Mouse (Mus musculus): ENCODE measurements at regions not wholly inside any gene's neighbourhood (a gene's known extent, or its start where the extent isn't known, plus 50 kb on each side); places are given as distances from the start of the nearest gene placed in this dataset.

DNA sequence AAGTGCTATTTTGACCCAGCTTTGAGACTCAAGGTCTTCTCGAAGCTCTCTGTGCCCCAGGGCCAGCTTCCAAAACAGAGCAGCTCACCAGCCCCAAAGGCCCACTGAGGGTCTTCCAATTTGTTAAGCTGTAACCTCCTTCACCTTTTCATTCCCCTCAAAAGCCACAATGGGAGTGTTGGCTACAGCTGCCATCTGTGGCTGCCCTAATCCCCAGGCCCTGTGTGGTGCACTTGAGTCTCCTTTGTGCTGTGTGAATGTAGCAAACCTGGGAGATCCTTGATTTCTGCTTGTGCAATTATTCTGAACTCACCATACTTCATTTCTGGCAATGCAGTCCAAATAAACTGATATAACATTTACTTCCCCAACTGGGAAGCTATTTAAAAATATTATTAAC, 287.8 kb downstream of the Wdr20rt start:
- Histone ChIP-seq H3K4me1 (ENCODE audit: control insufficient read depth, insufficient read depth, low read length) (no peaks in the 10 kb centered on the region), H3K27ac (ENCODE audit: insufficient read depth, low read length) (no peak overlapping the region), H3K4me3 (ENCODE audit: insufficient read depth, low read length) (no peak overlapping the region)
- no peak for TF ChIP-seq CTCF (IDR thresholded peaks at IDR 0.05; ENCODE audit: extremely low read depth, insufficient read depth, low read length)

DNA sequence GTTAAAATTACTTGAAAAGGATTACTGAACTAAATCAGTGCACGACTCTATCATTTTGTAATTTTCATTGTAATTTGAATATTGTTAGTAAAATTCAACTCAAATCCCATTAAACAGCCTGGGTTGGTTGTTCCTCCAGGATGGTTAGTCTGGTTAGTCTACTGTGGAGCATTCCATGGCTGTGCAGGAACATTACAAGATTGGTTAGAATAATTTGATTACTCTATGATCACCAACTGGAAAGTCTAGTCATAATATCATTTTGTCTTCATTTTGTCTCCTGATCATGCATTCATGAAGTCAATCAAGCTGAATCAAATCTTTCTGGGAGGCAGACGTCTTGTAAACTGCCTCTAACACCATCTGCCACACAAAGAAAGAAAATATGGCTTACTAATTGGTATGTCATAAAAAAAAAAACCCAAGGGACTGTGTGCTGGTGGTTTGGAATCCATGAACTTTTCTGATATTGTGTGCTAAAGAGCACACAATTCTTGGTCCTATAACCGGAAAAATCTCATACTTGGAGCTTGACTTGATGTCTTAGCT, 308.9 kb downstream of the Wdr20rt start:
- Histone ChIP-seq H3K4me3 (ENCODE audit: insufficient read depth, low read length) (no peak overlapping the region), H3K4me1 (ENCODE audit: control insufficient read depth, insufficient read depth, low read length) (no peaks in the 10 kb centered on the region), H3K27ac (ENCODE audit: insufficient read depth, low read length) (no peak overlapping the region)
- no peak for TF ChIP-seq POLR2A (IDR thresholded peaks at IDR 0.05; ENCODE audit: extremely low read depth, insufficient read depth, low read length)
- TF ChIP-seq CTCF (IDR thresholded peaks at IDR 0.05; ENCODE audit: extremely low read depth, insufficient read depth, low read length) = no peak

DNA sequence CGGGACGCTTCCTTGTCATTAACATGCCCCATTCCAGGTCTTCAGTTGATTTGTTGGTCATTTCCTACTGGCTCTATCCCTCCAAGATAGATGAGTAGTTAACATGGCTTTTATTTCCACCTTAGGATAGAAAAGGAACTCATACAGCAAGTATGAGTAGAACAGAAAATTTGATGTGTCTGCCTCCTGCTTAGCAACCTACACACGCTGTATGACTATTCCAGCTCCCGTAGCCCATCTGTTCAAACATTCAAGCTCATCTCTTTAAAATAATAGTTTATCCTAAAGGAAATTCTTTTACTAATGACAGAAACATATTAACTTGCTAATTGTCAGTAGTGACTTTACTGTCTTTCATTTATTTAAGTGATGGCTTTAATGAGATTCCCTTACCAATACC, 323.0 kb downstream of the Wdr20rt start:
- no peak for TF ChIP-seq CTCF (IDR thresholded peaks at IDR 0.05; ENCODE audit: extremely low read depth, insufficient read depth, low read length)
- Histone ChIP-seq H3K4me3 (ENCODE audit: insufficient read depth, low read length) (no peak overlapping the region), H3K4me1 (ENCODE audit: control insufficient read depth, insufficient read depth, low read length) (no peaks in the 10 kb centered on the region), H3K27ac (ENCODE audit: insufficient read depth, low read length) (no peak overlapping the region)

DNA sequence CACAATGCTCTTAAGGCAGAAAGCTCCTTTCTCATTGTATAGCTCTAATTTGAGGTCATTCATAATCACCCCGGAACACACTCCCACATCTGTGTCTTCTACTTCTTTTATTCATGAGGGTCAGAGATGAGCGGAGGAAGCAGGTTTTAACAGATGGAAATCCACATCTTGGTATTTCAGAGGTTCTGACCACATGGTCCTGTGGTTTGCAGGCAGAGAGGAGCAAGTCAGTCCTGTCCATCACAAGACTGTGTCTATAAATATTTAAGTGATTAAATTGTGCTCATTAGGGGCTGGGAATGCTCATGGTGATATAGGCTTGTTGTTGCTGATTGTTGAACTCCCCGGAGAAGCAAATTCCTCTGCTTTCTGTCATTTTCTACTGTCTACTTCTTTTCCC, 326.9 kb downstream of the Wdr20rt start:
- Histone ChIP-seq H3K4me3 (ENCODE audit: insufficient read depth, low read length) (no peak overlapping the region), H3K4me1 (ENCODE audit: control insufficient read depth, insufficient read depth, low read length) (no peaks in the 10 kb centered on the region), H3K27ac (ENCODE audit: insufficient read depth, low read length) (no peak overlapping the region)
- no peak for TF ChIP-seq CTCF (IDR thresholded peaks at IDR 0.05; ENCODE audit: extremely low read depth, insufficient read depth, low read length)

DNA sequence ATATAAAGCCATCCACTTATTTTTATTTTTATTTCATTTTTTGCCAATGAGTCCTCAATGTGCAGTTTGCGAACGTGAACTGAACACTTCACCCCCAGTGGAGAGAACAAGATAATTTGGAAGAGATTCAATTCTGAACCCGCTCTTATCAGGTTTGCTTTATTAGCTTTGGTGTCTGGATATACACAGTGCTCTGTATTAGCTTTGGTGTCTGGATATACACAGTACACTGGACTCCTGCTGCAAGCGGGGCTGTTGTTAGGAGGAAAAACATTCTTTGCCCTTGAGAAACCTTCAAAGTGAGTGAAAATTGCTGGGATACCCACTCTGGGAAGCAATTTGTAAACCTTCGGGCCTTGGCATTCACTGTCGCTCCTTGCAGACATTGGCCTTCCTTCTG, 333.7 kb downstream of the Wdr20rt start:
- Histone ChIP-seq H3K4me1 (ENCODE audit: control insufficient read depth, insufficient read depth, low read length) (no peaks in the 10 kb centered on the region), H3K27ac (ENCODE audit: insufficient read depth, low read length) (no peak overlapping the region), H3K4me3 (ENCODE audit: insufficient read depth, low read length) (no peak overlapping the region)
- TF ChIP-seq POLR2A (IDR thresholded peaks at IDR 0.05; ENCODE audit: extremely low read depth, insufficient read depth, low read length) (no peak), CTCF (IDR thresholded peaks at IDR 0.05; ENCODE audit: extremely low read depth, insufficient read depth, low read length) (no peak)

DNA sequence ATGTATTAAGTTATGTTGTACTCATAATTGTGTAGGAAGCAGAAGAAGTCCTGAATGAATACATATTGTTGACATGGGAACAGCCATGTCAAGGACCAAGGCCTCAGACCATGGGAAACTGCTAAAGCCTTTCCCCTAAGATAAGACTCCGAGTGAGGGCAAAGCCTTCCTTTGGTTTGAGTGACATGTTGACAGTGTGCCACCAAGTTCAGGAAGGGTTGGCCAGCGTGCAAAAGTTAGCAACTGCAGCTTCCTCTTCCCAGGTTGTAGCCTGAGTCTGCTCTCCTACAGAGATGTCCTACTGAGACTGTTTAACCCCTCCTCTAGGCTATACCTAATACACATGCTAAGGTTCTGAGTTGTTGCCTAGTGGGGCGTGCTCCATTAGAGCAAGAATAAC, 334.5 kb downstream of the Wdr20rt start:
- no peak overlapping the region for H3K27ac ChIP-seq (ENCODE audit: insufficient read depth, low read length)
- H3K4me3 ChIP-seq (ENCODE audit: insufficient read depth, low read length) = no peak overlapping the region
- TF ChIP-seq POLR2A (IDR thresholded peaks at IDR 0.05; ENCODE audit: extremely low read depth, insufficient read depth, low read length) (no peak), CTCF (IDR thresholded peaks at IDR 0.05; ENCODE audit: extremely low read depth, insufficient read depth, low read length) (no peak)
- no peaks in the 10 kb centered on the region for H3K4me1 ChIP-seq (ENCODE audit: control insufficient read depth, insufficient read depth, low read length)

DNA sequence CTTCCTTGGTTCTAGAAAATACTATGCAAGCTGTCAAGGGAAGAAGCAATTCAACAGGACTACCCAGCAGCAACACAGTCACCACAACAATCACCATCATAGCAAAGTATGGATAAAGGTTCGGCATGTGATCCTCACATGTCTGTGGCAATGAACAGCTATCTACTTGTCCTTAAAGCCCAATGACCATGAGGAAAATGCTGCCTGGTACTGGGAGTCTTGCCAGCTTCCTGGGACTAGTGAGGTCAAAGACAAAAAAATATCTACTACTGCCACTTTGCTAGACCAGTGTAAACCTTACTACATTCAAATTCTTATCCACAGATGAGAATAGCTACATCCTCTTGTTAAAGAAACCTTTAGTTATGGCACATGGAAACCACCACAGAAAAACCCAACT, 346.3 kb downstream of the Wdr20rt start:
- H3K4me3 ChIP-seq (ENCODE audit: insufficient read depth, low read length) = no peak overlapping the region
- no peak overlapping the region for H3K27ac ChIP-seq (ENCODE audit: insufficient read depth, low read length)
- TF ChIP-seq POLR2A (IDR thresholded peaks at IDR 0.05; ENCODE audit: extremely low read depth, insufficient read depth, low read length) = no peak
- no peak for TF ChIP-seq CTCF (IDR thresholded peaks at IDR 0.05; ENCODE audit: extremely low read depth, insufficient read depth, low read length)
- H3K4me1 ChIP-seq (ENCODE audit: control insufficient read depth, insufficient read depth, low read length) = no peaks in the 10 kb centered on the region

DNA sequence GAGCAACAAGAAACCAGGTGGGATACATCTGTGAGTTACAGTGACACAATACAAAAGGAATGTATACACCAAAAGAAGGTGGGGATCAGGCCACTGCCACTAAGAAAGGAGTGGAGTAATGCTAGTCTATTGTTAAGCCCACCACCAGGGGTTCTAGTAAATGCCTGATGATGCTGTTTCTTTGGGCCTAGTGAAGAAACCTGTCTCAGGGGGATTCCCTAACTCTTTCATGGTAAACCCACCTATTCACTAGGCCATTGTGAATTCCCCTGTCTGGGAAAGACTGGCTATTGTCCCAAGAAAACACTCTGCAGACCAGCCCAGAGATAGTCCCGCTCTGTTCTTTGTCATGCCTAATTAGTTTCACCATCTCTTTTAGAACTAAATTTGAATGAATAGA, 368.2 kb downstream of the Wdr20rt start:
- TF ChIP-seq POLR2A (IDR thresholded peaks at IDR 0.05; ENCODE audit: extremely low read depth, insufficient read depth, low read length) (no peak), CTCF (IDR thresholded peaks at IDR 0.05; ENCODE audit: extremely low read depth, insufficient read depth, low read length) (no peak)
- H3K4me1 ChIP-seq (ENCODE audit: control insufficient read depth, insufficient read depth, low read length) = no peaks in the 10 kb centered on the region
- no peak overlapping the region for H3K4me3 ChIP-seq (ENCODE audit: insufficient read depth, low read length)

DNA sequence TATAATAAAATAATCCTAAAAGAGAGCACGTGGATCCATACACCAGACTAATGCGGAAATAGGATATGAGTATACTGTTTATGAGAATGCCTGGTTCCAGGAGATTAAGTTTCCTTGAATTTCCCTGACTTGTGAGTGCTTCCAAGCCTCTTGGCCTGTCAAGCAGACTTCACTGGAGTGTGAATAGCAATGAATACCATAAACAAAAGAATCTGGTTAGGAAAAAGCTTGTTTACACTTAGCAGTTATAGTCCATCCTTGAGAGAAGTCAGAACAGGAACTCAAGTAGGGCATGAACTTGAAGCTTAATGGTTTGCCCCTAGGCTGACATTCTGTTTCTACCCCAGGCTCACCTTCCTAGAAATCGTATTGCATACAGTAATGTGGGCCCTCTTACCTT, 368.8 kb downstream of the Wdr20rt start:
- no peak for TF ChIP-seq CTCF (IDR thresholded peaks at IDR 0.05; ENCODE audit: extremely low read depth, insufficient read depth, low read length)
- TF ChIP-seq POLR2A (IDR thresholded peaks at IDR 0.05; ENCODE audit: extremely low read depth, insufficient read depth, low read length) = no peak
- no peak overlapping the region for H3K4me3 ChIP-seq (ENCODE audit: insufficient read depth, low read length)
- no peak overlapping the region for H3K27ac ChIP-seq (ENCODE audit: insufficient read depth, low read length)
- H3K4me1 ChIP-seq (ENCODE audit: control insufficient read depth, insufficient read depth, low read length) = no peaks in the 10 kb centered on the region

More for the DNA sequence above, 368.2 kb downstream of the Wdr20rt start:
- H3K27ac ChIP-seq (ENCODE audit: insufficient read depth, low read length) = no peak overlapping the region

DNA sequence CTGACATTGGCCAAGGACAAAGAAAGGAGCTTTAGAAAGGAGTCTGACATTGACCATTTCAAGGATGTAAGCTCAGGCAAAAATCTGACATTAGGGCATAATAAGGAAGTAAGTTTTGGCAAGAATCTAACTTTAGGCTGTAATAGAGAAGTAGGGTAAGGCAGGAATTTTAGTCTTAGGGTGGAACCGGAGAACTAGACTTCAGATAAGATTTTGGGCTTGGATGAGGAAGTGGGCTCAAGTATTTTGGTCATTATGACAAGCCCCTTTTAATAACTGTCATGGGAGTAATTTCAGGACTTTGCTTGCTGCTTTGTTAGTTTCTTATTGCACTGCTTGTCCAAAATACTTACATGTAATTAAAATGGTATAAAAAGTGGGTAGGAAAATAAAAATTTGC, 418.9 kb downstream of the Wdr20rt start:
- Histone ChIP-seq H3K4me3 (ENCODE audit: insufficient read depth, low read length) (no peak overlapping the region), H3K27ac (ENCODE audit: insufficient read depth, low read length) (no peak overlapping the region), H3K4me1 (ENCODE audit: control insufficient read depth, insufficient read depth, low read length) (no peaks in the 10 kb centered on the region)
- no peak for TF ChIP-seq POLR2A (IDR thresholded peaks at IDR 0.05; ENCODE audit: extremely low read depth, insufficient read depth, low read length)
- TF ChIP-seq CTCF (IDR thresholded peaks at IDR 0.05; ENCODE audit: extremely low read depth, insufficient read depth, low read length) = no peak

DNA sequence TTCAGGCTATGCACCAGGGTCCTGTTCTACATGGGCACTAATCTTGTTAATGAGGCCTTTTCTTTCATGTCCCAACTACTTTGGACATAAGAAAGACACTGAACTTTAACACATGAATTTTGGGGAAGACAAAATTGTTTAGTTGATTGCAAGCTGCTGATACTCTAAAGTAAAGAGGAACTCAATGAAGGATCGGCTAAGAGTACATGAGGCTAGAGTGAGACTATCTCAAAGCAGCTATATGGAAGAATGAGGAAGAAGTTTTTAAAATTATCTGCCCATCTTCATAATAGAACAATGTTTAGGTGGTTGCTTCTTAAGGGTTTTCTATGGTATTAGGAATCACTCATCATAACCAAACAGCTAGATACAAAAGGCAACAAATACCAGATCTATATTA, 431.5 kb downstream of the Wdr20rt start:
- Histone ChIP-seq H3K4me1 (ENCODE audit: control insufficient read depth, insufficient read depth, low read length) (no peaks in the 10 kb centered on the region), H3K4me3 (ENCODE audit: insufficient read depth, low read length) (no peak overlapping the region), H3K27ac (ENCODE audit: insufficient read depth, low read length) (no peak overlapping the region)
- no peak for TF ChIP-seq CTCF (IDR thresholded peaks at IDR 0.05; ENCODE audit: extremely low read depth, insufficient read depth, low read length)
- TF ChIP-seq POLR2A (IDR thresholded peaks at IDR 0.05; ENCODE audit: extremely low read depth, insufficient read depth, low read length) = no peak
